Mouse (Mus musculus) olfactory bulb, adult 2 months (tissue): Measurements from ENCODE around the gene Lmx1b.

Source experiments
- CTCF ChIP-seq: fragments of 200-500 bp; IDR thresholded peaks from 2 replicates; pipeline ENCODE4 v1.5.1; 2012; ENCODE audit warnings: low read depth, mild to moderate bottlenecking, low read length, moderate library complexity; ENCODE audit not compliant: insufficient read depth
- POLR2A ChIP-seq: fragments of 200-500 bp; IDR thresholded peaks from 2 replicates; pipeline ENCODE4 v1.6.1; 2012; ENCODE audit warnings: mild to moderate bottlenecking, low read depth, low read length, moderate library complexity; ENCODE audit not compliant: insufficient read depth

- TF ChIP-seq CTCF (no peak), POLR2A (no peak)
These were observed 9.1 kb downstream of the Lmx1b start for GRCm38 (mm10) chr2:33631022-33631707.
